Mouse (Mus musculus) CD4-positive, CD25-positive, alpha-beta regulatory T cell, adult 2 months (primary cell): ENCODE measurements at regions not wholly inside any gene's neighbourhood (a gene's known extent, or its start where the extent isn't known, plus 50 kb on each side); places are given as distances from the start of the nearest gene placed in this dataset.

Experiments
- DNase-seq: peaks from one replicate; pipeline ENCODE4 v3.0.0-alpha.2; 2012; ENCODE audit warnings: low read depth, low spot score

DNA sequence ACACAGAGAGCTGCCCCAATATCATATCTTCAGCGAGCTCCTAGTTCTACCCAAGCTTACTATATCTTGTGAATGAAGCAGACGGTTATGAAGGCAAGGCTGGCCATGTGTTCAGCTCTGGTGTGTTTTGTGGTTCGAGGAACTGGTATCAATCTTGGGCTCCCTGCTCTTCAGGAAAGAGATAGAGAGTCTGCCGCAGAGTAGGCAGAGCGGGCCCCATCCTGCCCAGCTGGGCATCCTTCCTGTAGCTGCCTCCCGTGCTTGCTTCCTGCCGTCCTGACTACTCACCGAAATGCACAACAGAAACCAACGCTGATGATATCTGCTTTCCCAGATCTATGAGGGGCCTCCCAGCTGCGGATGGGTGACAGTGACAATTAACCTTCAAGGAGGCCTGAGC lies 60.3 kb downstream of the Snrpe start:
- DNase-seq, result peak; percentile 42

GRCm38 (mm10) chr1:133548971-133549370 lies 61.1 kb downstream of the Snrpe start:
- DNase-seq, result no peak

DNA sequence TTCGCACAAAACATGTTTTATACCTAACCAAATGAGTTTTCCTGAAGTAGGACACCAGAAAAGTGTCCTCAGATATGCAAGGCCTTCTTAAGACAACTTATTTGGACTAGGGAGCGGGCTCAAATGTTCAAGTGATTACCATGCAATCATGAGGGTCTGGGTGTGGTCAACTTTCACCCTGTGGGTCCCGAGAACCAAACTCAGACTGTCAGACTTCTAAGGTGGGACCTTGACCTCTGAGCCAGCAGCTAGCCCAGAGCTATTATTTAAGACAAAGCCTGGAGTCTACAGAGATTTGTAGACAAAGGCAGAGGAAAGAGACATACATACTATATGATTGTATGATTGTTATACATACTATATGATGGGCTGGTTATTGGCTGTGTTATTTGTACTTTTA lies 62.5 kb downstream of the Snrpe start:
- no peak for DNase-seq

DNA sequence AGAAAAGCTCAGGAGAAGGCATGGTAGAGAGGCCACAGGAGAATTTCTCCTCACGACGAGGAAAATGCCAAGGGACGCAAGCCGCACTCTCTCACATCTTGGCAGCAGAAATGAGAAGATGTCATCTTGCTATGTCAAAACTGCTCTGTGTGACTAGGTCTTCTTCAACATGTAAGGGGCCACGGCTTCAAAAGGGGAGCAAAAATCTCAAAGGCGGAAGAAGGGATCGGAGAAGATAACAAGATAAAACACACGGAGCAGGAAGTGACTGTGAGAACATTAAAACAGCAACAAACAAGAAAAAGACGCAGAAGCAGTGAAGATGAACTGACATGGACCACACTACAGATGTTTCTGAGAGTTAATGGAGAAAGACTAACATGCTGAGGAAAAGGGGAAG lies 65.1 kb downstream of the Snrpe start:
- DNase-seq, result peak; percentile 29

DNA sequence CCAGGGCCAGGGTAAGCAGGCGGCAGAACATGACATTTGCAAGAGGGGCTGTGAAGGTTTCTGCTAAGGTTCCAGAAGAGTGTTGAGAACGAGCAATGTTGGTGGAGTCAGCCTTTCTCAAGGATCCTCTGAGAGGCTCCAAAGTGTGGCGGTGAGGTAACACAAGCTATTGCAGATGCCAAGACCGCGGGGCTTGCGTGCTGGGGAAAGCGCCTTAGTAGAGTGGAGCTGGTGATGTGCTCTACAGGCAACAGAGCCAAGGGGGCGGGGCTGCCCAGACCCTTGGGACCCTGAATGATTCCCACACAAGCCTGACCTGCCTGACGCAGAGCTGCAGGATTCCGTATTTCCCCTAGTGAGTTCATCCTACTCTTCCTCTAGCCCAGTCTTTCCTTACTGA lies 66.3 kb downstream of the Snrpe start:
- no peak for DNase-seq

DNA sequence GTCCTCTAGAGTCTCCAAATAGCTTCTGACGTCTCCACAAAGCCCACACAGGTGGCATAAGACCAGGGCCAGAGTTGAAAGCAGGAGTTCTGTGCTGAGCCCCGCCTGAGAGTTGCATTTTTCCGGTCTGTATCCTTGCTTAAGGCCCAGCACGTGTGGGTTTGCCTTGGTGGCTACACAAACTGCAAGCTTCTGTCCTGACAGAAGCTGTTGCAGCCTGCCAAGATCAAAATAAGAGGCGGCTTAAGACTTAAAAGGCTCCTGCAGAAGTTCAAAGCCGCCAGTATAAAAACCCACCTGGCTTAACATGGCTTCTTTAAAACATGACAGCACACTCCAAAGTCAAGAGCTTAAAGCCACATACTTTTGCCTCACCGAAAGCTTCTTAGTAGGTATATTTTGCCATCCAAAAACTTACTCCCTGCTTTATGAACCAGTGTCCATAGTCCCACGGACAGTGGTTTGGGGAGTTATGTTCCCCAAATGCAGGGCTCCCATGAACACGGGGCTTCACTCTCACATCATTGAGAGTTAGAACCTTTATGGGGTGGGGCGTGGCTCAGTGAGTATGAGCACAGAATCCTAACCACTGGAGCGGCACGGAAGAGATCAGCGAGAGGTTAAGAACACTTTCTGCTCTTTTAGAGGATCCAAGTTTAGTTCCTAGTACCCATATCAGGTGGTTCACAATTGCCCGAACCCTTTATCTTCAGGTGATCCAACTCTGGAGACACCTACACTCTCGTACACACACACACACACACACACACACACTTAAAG lies 67.9 kb downstream of the Snrpe start:
- no peak for DNase-seq

GRCm38 (mm10) chr1:133530698-133531097 lies 79.4 kb downstream of the Snrpe start:
- no peak for DNase-seq

- DNase-seq, result no peak
Measured at GRCm38 (mm10) chr1:133529817-133530216, 80.3 kb downstream of the Snrpe start.

GRCm38 (mm10) chr1:133527651-133528385 lies 82.3 kb downstream of the Snrpe start:
- DNase-seq, result no peak

DNA sequence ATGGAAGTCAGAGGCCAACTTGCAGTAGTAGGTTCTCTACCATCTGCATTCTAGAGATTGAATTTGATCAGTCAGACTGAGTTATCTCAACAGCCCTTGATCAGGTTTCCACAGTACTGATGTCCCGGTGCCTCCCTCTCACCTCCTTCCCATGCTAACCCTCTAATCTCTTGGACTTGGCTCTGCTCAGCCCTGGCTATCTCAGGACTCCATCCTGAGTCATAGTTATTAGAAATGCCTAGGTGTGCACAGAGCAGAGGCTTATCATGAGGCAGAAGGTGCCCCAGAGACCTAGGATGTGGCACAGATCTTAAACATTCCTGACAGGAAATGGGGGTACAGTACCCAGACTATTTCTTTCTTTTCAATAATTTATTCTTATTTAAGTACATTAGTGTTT lies 87.3 kb downstream of the Snrpe start:
- DNase-seq, result no peak

- no peak for DNase-seq
Measured at GRCm38 (mm10) chr1:133520652-133521051, 89.4 kb downstream of the Snrpe start.

DNA sequence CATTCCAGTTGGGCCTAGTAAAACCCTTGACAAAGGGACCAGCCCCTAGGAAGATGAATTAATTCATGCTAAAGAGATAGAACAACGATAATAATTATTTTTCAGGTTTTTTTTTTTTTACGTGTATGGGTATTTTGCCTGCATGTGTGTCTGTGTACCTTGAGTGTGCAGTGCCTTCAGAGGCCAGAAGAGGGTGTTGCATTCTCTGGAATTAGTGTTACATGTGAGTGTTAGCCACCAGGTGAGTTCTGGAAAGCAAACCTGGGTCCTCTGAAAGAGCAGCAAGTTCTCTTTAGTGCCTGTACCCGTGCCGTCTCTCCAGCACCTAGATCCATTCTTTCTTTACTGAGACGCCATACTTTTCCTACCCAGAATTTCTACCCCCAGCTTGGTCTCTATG lies 92.8 kb upstream of the Sox13 start:
- DNase-seq, result no peak

- DNase-seq, result no peak
Measured at GRCm38 (mm10) chr1:133504116-133504515, 79.9 kb upstream of the Sox13 start.

GRCm38 (mm10) chr1:133503336-133503735 lies 79.2 kb upstream of the Sox13 start:
- DNase-seq, result no peak

- no peak for DNase-seq
Measured at GRCm38 (mm10) chr1:133501016-133501415, 76.8 kb upstream of the Sox13 start.

GRCm38 (mm10) chr1:133492986-133493741 lies 69.0 kb upstream of the Sox13 start:
- DNase-seq, result peak; percentile 24

DNA sequence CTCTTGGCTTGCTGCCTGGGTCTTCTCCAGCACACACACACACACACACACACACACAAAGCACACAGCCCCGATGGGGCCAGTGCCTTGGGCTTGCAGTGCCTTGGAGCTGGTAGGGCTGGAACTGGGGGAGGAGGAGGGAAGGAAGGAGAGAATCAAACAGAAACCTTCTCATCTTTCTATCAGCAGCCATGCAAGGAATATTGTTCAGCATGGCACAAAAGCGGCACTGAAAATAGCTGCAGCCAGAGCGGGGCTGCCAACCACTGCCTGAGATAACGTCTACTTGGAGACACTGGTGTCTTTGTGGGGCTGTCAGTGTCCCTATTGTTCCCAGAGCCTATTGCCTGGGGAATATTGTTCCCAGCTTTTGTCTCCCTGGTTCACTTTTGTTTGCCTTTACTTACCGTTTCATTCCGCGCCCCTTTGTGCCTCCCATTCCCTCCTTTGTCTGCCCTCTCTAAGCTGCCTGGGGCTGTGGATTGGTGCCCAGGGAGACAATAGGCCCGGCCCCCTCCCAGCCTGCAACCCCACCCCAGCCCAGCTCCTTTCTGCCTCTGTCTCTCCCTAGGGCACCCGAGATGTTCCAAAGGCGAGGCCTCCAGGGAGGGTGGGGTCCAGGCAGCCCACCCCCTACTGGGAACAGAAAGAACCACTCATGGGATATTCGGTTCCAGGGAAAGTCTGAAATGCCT lies 68.3 kb upstream of the Sox13 start:
- DNase-seq, result no peak

DNA sequence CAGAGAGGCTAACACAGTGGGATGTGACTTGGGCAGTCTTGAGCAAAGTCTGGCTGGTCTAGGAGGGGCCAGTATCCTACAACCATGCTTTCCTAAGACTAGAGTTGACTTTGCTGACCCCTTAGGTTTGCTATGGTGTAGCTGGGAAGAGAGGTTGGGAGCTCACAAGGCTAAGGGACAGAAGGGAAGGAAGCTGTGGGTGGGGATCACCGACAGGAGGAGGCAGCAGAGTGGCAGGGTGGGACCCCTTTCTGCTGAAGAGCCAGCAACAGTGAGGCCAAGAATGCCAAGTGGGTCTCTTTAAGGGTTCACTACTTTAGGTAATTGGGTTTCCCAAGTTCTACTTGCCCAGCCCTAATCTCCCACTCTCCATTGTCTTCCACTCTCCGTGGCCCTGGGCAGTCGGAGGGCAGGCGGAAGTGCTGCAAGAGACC lies 67.7 kb upstream of the Sox13 start:
- DNase-seq, result no peak

GRCm38 (mm10) chr1:133487171-133487901 lies 63.2 kb upstream of the Sox13 start:
- no peak for DNase-seq

DNA sequence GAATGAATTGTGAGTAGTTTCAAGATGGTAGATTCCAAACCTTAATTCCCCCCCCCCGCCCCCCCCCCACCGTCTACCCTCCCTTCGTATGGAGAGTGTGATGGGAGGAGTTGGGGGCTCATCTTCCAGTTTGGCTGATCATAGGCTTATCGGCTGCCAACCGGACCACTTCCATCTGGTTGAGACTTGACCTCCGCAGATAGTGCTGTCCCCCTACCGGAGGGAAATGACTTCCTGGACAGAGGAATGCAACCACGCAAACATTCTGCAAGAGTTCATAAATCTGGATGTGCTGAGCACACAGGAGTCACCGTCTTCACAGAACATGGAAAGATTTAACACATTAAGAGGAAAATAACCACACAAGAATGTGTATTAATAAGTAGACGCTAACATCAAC lies 62.2 kb upstream of the Sox13 start:
- DNase-seq, result no peak

DNA sequence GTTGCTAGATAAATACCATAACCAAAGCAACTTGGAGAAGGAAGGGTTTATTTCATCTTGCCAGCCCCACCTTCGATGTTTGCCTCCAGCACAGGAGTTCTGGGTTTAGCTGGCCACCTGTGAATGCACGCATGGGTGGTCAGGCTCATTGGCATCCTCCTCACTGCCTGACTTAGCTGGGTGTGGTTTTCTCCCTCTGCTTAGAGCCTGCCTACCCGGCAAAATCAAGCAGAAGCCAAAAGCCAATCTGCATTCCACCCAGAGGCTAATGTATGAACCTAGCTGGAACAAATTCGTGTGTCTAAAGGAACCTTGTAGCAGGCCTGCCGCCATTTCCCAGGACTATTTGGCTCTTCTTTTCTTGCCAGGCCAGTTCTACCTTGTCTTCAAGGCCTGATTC lies 58.7 kb upstream of the Sox13 start:
- no peak for DNase-seq
